Mouse (Mus musculus) cortical plate, adult 2 months (tissue): ENCODE data around the gene F10.

Source experiments
- CTCF ChIP-seq: fragments of 200-500 bp; IDR thresholded peaks from 2 replicates; pipeline ENCODE4 v1.5.1; 2011; ENCODE audit warnings: mild to moderate bottlenecking, control low read depth, low read length; ENCODE audit not compliant: insufficient read depth; ENCODE audit errors: extremely low read depth
- POLR2A ChIP-seq: fragments of 200-500 bp; IDR thresholded peaks from 2 replicates; pipeline ENCODE4 v1.6.1; 2011; ENCODE audit warnings: mild to moderate bottlenecking, low read length, control low read depth; ENCODE audit not compliant: insufficient read depth; ENCODE audit errors: extremely low read depth

DNA sequence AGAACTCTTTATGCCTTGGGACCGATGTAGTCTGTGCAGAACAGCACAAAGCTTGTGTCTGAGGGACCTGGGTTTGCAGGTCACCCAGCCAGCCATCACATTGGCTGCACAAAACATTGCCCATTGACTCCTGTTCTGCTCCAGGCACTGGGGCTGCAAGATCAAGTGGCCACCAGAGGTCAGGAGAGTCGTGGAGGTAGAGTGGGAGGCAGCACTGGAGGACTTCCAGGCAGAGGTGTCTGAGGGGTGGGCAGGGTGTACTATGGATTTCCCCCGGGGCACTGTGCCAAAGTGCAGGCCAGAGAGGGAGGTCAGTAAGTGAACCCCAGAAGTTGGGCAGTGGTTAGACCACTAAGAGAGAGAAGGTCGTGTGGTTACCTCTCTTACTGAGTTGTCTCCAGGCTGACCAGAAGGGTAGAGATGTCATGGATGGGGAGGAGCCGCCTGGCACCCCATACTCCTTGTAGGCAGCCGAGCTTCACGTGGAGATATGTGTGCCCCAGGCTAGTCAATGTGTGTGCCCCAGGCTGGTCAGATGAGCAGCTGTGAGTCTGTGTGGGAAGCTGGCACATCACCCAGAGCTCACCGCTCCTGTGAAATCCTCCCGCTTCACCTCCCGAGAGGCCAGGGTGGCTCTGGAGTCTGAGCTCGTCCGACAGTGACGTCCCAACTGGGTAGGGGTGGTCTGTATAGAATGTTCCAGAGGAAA is 48.2 kb upstream of the F10 start:
- TF ChIP-seq CTCF: no peak
- no peak for TF ChIP-seq POLR2A
